ENCODE assay signal across 31 mouse cellular contexts in the genomic region with DNA sequence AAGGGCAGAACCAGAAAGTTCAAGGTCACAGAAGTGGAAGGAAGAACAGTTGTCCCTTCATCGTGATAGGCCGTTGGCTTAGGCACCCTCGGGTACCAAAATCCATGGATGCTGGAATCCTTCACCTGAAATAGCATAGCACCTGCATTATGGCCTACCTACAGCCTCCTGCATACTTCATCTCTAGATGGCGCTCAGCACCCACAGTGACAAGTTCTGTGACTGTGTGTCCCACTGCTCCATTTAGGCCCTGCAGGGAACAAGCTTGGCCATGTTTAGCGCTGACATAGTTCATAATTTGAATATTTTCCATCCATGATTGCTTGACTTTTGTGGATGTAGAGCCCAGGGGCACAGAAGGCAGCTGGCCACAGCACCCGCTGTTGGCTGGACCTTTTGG.
DNase-seq lines count a peak whose midpoint lies in the region; ATAC-seq and TF ChIP-seq lines count a peak whose summit lies in the region.
"Had no signal": no experiment of that assay in that cellular context is flagged by ENCODE, and none has a peak within 500 bp of the region (broad histone marks: within the 10 kb centered on the region; RNA-seq: fewer than 3 reads in every experiment).

No protein-coding gene starts in this region.

- no peak overlapping the region for H3K27ac ChIP-seq in intestine, postnatal 0 days (ENCODE audit: low read depth, low read length)
- H3K27ac ChIP-seq in intestine, embryonic 16.5 days (ENCODE audit: low read length), result no peak overlapping the region
- H3K27ac ChIP-seq in liver, postnatal 0 days (ENCODE audit: low read depth), result no peak overlapping the region
- H3K27ac ChIP-seq in liver, embryonic 11.5 days (ENCODE audit: low read depth, low read length), result no peak overlapping the region
- H3K27ac ChIP-seq: embryonic facial prominence, embryonic 13.5 days; forebrain, embryonic 10.5 days; heart, adult 2 months; hindbrain, embryonic 14.5 days; liver, embryonic 15.5 days; neural tube, embryonic 12.5 days had no signal

- no peak overlapping the region for H3K9ac ChIP-seq in intestine, postnatal 0 days (ENCODE audit: low read depth, low read length)
- H3K9ac ChIP-seq in intestine, embryonic 16.5 days (ENCODE audit: low read depth, low read length), result no peak overlapping the region
- H3K9ac ChIP-seq in liver, postnatal 0 days (replicated peaks), result no peak overlapping the region
- H3K9ac ChIP-seq in liver, embryonic 11.5 days (ENCODE audit: low read depth, low read length), result no peak overlapping the region
- H3K9ac ChIP-seq: embryonic facial prominence, embryonic 13.5 days; forebrain, postnatal 0 days; heart, embryonic 12.5 days; hindbrain, embryonic 14.5 days; liver, embryonic 15.5 days; neural tube, embryonic 12.5 days had no signal

- 79% methylated on average over 6 of the region's 6 CpGs for WGBS in intestine, postnatal 0 days
- 66% methylated on average over 6 of the region's 6 CpGs for WGBS in intestine, embryonic 16.5 days
- WGBS in liver, postnatal 0 days (ENCODE audit: insufficient replicate concordance), result 67% methylated on average over 6 of the region's 6 CpGs
- WGBS in liver, embryonic 11.5 days, result 67% methylated on average over 6 of the region's 6 CpGs

- no peak for DNase-seq in liver, postnatal 0 days
- no peak for DNase-seq in liver, embryonic 11.5 days (ENCODE audit: low spot score)
- DNase-seq in A20 (ENCODE audit: low read depth, low spot score) (peak; percentile 15), ES-CJ7 (ENCODE audit: low read depth, low spot score) (peak; percentile 65)
- DNase-seq in spleen, postnatal 36 days (ENCODE audit: low spot score in 2 of 2), result no peak
- DNase-seq in testis, postnatal 14 days (ENCODE audit: low spot score), result no peak
- DNase-seq: adrenal gland, postnatal 14 days; cerebellum, adult 11-12 months; cerebellum, adult 9-11 months; embryo, embryonic 11 days; forebrain, postnatal 0 days; heart, adult 2 months; heart, postnatal 4 days; kidney, adult 9 months; kidney, postnatal 14 days; left cerebral cortex, postnatal 4 days; lung, postnatal 10 days; midbrain, embryonic 14.5 days; right cerebral cortex, adult 18-20 months; spleen, adult 18-20 months had no signal

- H3K36me3 ChIP-seq in intestine, postnatal 0 days (ENCODE audit: control insufficient read depth, insufficient read depth), result no peaks in the 10 kb centered on the region
- no peaks in the 10 kb centered on the region for H3K36me3 ChIP-seq in intestine, embryonic 16.5 days (ENCODE audit: control insufficient read depth, insufficient read depth, low read length)
- no peaks in the 10 kb centered on the region for H3K36me3 ChIP-seq in liver, postnatal 0 days (replicated peaks; ENCODE audit: insufficient read depth, low read length)
- no peaks in the 10 kb centered on the region for H3K36me3 ChIP-seq in liver, embryonic 11.5 days (ENCODE audit: control insufficient read depth, insufficient read depth, low read length)
- H3K36me3 ChIP-seq: embryonic facial prominence, embryonic 13.5 days; forebrain, embryonic 10.5 days; G1E; heart, embryonic 12.5 days; liver, embryonic 15.5 days; neural tube, embryonic 12.5 days had no signal

- TF ChIP-seq CTCF in intestine, postnatal 0 days (IDR thresholded peaks at IDR 0.05; ENCODE audit: low read depth), result peak; percentile 58
- TF ChIP-seq CTCF in liver, postnatal 0 days (IDR thresholded peaks at IDR 0.05; ENCODE audit: low read depth), result peak; percentile 40

- no peak overlapping the region for H3K4me3 ChIP-seq in intestine, postnatal 0 days (ENCODE audit: low read depth, low read length)
- no peak overlapping the region for H3K4me3 ChIP-seq in intestine, embryonic 16.5 days (ENCODE audit: low read length)
- no peak overlapping the region for H3K4me3 ChIP-seq in liver, postnatal 0 days (ENCODE audit: low read depth, low read length)
- H3K4me3 ChIP-seq in liver, embryonic 11.5 days (ENCODE audit: low read depth, low read length), result no peak overlapping the region
- H3K4me3 ChIP-seq: embryonic facial prominence, embryonic 13.5 days; forebrain, embryonic 10.5 days; heart, adult 2 months; heart, embryonic 12.5 days; liver, embryonic 15.5 days; neural tube, embryonic 12.5 days had no signal

- H3K27me3 ChIP-seq in intestine, postnatal 0 days (replicated peaks; ENCODE audit: control insufficient read depth, insufficient read depth, low read length), result no peaks in the 10 kb centered on the region
- no peaks in the 10 kb centered on the region for H3K27me3 ChIP-seq in intestine, embryonic 16.5 days (replicated peaks; ENCODE audit: control insufficient read depth, insufficient read depth, low read length)
- no peaks in the 10 kb centered on the region for H3K27me3 ChIP-seq in liver, postnatal 0 days (ENCODE audit: insufficient read depth, low read length)
- no peaks in the 10 kb centered on the region for H3K27me3 ChIP-seq in liver, embryonic 11.5 days (replicated peaks; ENCODE audit: control insufficient read depth, insufficient read depth, low read length)
- H3K27me3 ChIP-seq: embryonic facial prominence, embryonic 13.5 days; neural tube, embryonic 12.5 days had no signal

- H3K4me2 ChIP-seq in intestine, postnatal 0 days (replicated peaks; ENCODE audit: low read depth), result no peak overlapping the region
- H3K4me2 ChIP-seq in intestine, embryonic 16.5 days (ENCODE audit: low read depth, low read length), result no peak overlapping the region
- H3K4me2 ChIP-seq in liver, postnatal 0 days (ENCODE audit: low read depth, low read length), result no peak overlapping the region
- H3K4me2 ChIP-seq in liver, embryonic 11.5 days, result no peak overlapping the region
- H3K4me2 ChIP-seq: embryonic facial prominence, embryonic 13.5 days; heart, embryonic 12.5 days; hindbrain, embryonic 14.5 days; liver, embryonic 15.5 days; neural tube, embryonic 12.5 days had no signal

- no peak for TF ChIP-seq EP300 in liver, postnatal 0 days (IDR thresholded peaks at IDR 0.05; ENCODE audit: low read depth)

- no peaks in the 10 kb centered on the region for H3K9me3 ChIP-seq in intestine, postnatal 0 days (ENCODE audit: control insufficient read depth)
- H3K9me3 ChIP-seq in intestine, embryonic 16.5 days (ENCODE audit: control insufficient read depth, low read length), result no peaks in the 10 kb centered on the region
- H3K9me3 ChIP-seq in liver, postnatal 0 days (ENCODE audit: low read length), result no peaks in the 10 kb centered on the region
- H3K9me3 ChIP-seq in liver, embryonic 11.5 days (ENCODE audit: control insufficient read depth, low read length), result no peaks in the 10 kb centered on the region
- H3K9me3 ChIP-seq: embryonic facial prominence, embryonic 13.5 days; forebrain, embryonic 10.5 days; heart, embryonic 12.5 days; liver, embryonic 15.5 days; neural tube, embryonic 12.5 days had no signal

- no peaks in the 10 kb centered on the region for H3K4me1 ChIP-seq in intestine, postnatal 0 days (replicated peaks; ENCODE audit: control insufficient read depth, insufficient read depth, low read length)
- H3K4me1 ChIP-seq in intestine, embryonic 16.5 days (ENCODE audit: control insufficient read depth, insufficient read depth, low read length), result peaks cover 3% of the 10 kb centered on the region; the same call in 1 of the 2 replicates
- peaks cover 4% of the 10 kb centered on the region for H3K4me1 ChIP-seq in liver, postnatal 0 days (ENCODE audit: insufficient read depth)
- H3K4me1 ChIP-seq in liver, embryonic 11.5 days (replicated peaks; ENCODE audit: control insufficient read depth, insufficient read depth, low read length), result no peaks in the 10 kb centered on the region; the same call in 1 of the 2 replicates
- H3K4me1 ChIP-seq: forebrain, embryonic 10.5 days; heart, embryonic 12.5 days; neural tube, embryonic 12.5 days had no signal

- ATAC-seq in intestine, postnatal 0 days, result no peak
- no peak for ATAC-seq in intestine, embryonic 16.5 days
- ATAC-seq in liver, postnatal 0 days, result no peak
- no peak for ATAC-seq in liver, embryonic 11.5 days (replicated peaks; ENCODE audit: low FRiP score)
- ATAC-seq: forebrain, postnatal 0 days; inflammation-experienced regulatory T-cells, adult 6 months; Patski had no signal

Comparison
In these comparisons a context has a peak if more than half of its experiments do, and no peak if none do; other contexts are left out.
1. DNase-seq: peak in A20 (single experiment) and ES-CJ7 (single experiment); none in liver, postnatal 0 days (single experiment), liver, embryonic 11.5 days (single experiment), spleen, postnatal 36 days (0 of 2) and testis, postnatal 14 days (single experiment).